Mouse (Mus musculus) adrenal gland, adult 8-10 months (tissue): ENCODE measurements around the gene Ciz1. TPM values are rescaled to one million over a fixed set of nuclear protein-coding genes. Genes with fewer than 3 reads are reported as not detected.
A peak's percentile ranks its signal among the peaks of the same experiment; 100 is the strongest.

Experiments
- DNase-seq: peaks from one replicate; pipeline ENCODE4 v3.0.0; 2022
- total RNA-seq, 4 experiments: library from RNA; stranded (reverse); gene quantifications; 2 replicates each; pipeline ENCODE4 v1.2.4; 2022

Ciz1 gene
- total RNA-seq = 100 to 1,000 TPM in 1 of 4 experiments, 10 to 100 TPM in 3; 71.6 to 115 (median 85.4) TPM

DNA sequence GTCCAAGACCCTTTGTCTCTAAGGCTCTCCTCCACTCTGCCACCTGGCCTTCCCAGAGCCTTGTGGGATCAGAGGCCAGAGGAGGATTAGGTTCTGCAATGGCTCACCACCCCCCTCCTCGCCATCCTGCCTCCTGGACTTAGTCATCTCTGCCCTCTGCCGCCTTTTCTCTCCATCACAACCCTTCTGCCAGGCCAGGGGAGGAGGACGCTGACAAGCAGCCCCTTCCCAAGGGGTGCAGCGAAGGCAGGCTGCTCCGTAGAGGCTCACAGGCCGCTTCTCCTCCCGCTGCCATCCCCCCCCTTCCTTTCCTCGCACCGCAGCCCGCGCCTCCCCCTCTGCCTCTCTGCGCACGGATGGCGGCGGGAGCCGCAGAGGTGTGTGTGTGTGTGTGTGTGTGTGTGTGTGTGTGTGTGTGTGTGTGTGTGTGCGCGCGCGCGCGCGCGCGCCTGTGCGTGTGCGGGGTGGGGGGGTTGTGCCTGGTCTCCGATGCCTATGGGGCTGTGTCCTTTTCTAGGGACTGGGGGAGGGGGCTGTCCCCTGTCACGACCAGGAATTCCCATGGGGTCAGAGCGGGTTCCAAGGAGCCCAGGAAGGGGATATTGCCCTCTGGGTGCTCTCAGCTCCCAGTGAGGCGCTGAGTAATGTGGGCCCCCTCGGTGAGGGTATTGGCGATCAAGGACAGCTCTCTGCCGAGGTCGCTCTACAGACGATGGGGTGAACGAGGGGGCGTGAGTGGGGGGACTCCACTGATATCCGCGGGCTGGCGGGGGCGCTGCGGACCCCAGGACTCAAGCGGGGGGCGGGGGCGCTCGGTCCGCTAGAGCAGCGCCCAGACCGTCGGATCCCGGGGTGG, at the start of gene Ciz1:
TSS of gene Ciz1 (plus strand) at position 177 of the 856 bp plus-strand sequence.
- DNase-seq = no peak

GRCm38 (mm10) chr2:32302952-32303351, 49.2 kb upstream of the Ciz1 start:
- no peak for DNase-seq

- no peak for DNase-seq
Measured at GRCm38 (mm10) chr2:32304145-32304832, 47.8 kb upstream of the Ciz1 start.

GRCm38 (mm10) chr2:32305668-32306067, 46.5 kb upstream of the Ciz1 start:
- DNase-seq = no peak

DNA sequence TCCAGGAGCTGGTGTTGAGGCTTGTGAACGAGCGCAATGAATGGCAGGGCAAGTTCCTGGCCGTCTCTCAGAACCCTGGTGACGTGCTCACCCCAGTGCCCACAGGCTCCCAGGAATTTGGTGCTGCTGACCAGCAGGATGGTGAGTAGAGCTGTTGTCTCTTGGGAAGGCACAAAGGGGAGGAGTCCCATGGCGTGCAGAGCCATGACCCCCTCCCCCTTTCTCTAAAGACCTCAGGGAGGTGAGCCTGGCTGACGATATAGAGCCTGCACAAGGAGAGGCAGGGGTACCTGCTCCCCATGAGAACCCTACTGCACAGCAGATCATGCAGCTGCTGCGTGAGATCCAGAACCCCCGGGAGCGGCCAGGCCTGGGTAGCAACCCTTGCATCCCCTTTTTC, 46.0 kb upstream of the Ciz1 start:
- DNase-seq = no peak

DNA sequence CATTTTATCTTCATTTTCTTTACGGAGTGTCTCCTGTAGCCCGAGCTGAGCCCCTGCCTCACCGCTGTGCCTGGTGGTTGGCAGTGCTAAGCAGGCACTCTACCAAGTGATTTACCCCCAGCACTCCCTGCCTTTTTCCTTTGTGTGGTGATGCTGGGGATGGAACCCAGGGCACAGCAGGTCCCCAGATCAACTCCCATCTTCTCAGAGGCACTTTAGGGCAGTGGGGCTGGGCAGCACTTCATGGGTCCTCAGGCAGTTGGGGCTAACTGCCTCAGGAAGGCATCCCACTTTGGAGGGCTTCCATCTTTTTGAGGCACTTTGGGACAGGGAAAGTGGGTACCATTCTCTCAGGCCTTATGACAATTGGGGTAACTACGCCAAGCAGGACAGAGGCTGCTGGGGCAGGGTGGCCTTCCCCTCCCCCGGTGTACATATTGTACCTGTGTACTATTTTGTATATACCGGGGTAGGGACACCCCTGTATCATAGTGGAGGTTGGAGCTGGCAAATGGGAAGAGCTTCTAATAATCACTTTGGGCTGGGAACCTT, 44.8 kb upstream of the Ciz1 start:
- no peak for DNase-seq

GRCm38 (mm10) chr2:32307941-32308760, 44.0 kb upstream of the Ciz1 start:
- no peak for DNase-seq

DNA sequence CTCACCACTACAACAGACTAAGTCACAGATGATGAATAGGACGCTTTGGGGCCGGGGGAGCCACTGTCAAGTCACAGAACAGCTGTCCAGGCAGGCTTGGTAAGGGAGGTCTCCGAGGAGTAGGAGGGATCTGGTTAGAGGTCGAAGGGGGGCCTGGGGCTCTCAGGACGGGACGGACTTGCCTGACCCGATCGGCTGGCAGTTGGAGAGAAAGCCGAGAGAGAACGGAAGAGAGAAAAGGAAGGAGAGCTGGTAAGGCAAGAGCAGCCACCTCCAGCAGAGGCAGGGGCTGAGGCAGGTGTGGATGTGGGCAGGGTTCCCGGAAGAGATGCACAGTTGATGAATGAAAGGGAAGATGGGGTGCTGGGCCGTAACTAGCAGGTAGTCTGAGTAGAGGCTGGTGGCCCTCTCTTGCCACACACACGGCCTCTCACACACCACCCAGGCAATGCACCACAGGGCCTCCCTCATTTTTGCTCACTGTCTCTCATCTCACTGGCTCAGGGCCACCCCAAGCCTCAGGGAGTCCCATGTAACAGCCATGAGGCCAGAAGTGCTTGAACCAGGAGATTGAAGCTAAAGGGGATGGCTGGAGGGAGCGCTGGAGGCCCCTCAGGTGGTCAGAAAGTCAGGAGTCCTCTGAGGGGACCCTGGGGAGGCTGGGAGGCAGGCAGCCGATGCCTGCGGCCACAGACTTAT, 43.1 kb upstream of the Ciz1 start:
- DNase-seq = no peak

DNA sequence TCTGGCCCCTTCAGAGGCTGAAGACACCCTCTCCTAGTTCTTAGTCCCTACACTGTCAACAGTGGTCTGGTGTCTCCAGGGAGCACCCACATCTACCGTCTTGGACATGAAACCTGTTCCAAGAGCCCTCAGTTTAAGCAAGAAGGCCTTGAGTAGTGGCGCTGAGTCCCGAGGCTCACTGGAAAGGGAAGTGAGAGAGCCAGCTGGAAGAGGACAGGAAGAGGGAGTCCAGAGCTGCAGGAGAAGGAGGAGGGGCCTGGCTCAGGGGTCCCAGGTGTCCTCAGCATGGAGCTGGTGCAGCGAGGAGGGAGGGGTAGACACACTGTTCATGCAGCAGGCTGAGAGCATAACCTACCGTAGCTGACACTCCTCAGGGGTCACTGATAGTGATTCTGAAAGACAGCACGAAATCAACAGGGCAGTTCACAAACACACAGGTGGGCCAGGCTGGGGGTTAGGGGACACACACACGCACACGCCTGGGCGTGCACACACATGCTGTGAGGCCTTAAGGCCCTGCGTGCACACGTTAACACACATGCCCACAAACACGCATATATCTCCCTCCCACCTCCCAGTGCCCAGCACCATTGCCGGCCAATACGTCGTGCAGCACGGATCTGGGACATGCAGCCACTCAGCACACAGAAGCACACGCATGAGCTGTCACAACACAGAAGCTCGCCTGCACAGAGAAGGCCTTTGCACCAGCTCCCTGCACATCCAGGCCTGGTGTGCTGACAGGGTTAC, 41.9 kb upstream of the Ciz1 start:
- no peak for DNase-seq

GRCm38 (mm10) chr2:32311443-32312317, 40.4 kb upstream of the Ciz1 start:
- DNase-seq = no peak

GRCm38 (mm10) chr2:32312318-32312964, 39.7 kb upstream of the Ciz1 start:
- peak; percentile 64 for DNase-seq

GRCm38 (mm10) chr2:32314831-32315230, 37.3 kb upstream of the Ciz1 start:
- DNase-seq = no peak

GRCm38 (mm10) chr2:32315751-32316150, 36.4 kb upstream of the Ciz1 start:
- DNase-seq = no peak

DNA sequence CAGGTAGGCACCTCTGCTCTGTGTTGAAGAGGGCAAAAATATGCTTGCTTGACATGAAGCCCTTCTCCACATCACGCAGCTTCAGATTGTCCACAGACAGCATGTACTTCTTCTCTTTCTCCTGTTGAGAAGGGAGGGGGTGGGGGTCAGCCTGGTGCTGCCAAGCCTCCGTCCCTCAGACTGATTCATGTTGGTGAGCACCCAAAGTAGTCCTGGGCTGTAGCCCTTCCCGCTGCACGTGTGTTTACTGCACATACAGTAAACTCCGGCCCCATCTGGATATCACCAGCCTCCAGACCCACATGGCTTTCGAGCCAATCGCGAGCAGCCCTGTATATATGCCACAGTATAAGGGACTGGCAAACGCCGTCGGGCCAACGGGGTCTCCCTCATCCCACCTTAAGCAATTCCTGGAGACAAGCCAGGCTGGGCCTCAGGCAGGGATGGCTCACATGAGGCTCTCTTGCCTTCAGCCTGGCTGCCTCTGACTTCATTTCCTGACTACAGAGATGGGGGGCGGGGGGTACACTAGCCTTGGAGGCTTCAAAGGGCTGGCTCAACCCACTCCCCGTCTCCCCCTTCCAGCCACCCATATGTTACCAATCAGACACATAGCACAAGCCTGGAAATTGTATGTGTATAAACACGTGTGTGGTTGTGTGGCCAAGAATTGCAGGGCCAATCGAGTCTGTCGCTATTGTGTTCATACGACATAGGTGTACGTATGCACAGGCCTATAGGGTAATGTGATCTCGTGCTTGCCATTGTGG, 35.1 kb upstream of the Ciz1 start:
- no peak for DNase-seq

- no peak for DNase-seq
Measured at GRCm38 (mm10) chr2:32317791-32318417, 34.2 kb upstream of the Ciz1 start.

- no peak for DNase-seq
Measured at GRCm38 (mm10) chr2:32318709-32319585, 33.2 kb upstream of the Ciz1 start.
